Mouse (Mus musculus) testis, adult 2 months (tissue): ENCODE data around the gene Glipr1.

Experiments
- CTCF ChIP-seq: fragments of 200-500 bp; IDR thresholded peaks from 2 replicates; pipeline ENCODE4 v1.5.1; 2012; ENCODE audit warnings: low read depth, mild to moderate bottlenecking, inconsistent platforms, low read length, moderate library complexity; ENCODE audit not compliant: control insufficient read depth, insufficient read depth, insufficient replicate concordance
- POLR2A ChIP-seq: fragments of 200-500 bp; IDR thresholded peaks from 2 replicates; pipeline ENCODE4 v1.6.1; 2012; ENCODE audit warnings: low read depth, mild to moderate bottlenecking, inconsistent platforms, low read length, moderate library complexity; ENCODE audit not compliant: control insufficient read depth

DNA sequence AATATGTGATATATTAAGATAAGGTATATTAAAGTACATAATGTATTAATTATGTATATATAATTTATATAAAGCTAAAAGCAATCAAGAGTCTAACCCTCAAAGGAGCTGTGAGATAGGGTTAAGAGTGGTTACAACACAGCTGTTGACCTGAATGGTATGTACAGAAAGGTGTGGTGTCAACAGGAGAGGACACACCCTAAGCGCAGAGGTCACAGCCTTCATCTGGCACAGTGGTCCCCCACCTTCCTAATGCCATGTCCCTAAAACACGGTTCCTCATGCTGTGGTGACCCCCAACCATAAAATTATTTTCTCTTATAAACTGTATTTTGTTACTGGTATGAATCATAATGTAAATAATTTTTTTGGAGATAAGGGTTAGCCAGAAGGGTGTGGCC, 1.1 kb downstream of the Glipr1 start:
- TF ChIP-seq CTCF: no peak
- no peak for TF ChIP-seq POLR2A
